Mouse (Mus musculus) hindbrain, embryonic 13.5 days (tissue): Measurements from ENCODE around the gene Tom1. TPM values are rescaled to one million over a fixed set of nuclear protein-coding genes. Genes with fewer than 3 reads are reported as not detected.
A peak's percentile ranks its signal among the peaks of the same experiment; 100 is the strongest.

Experiments
- ATAC-seq: fragments of 200-750 bp; cut with Nextera tagmentation; 2 replicates; pipeline ENCODE4 v1.8.0; 2017; ENCODE audit warnings: moderate TSS enrichment; ENCODE audit not compliant: low FRiP score
- H3K27ac ChIP-seq: fragments of 300-500 bp; sonication (generic); 2 replicates; pipeline ENCODE4 v1.5.1; 2015; ENCODE audit warnings: inconsistent platforms, mild to moderate bottlenecking, moderate library complexity
- H3K27me3 ChIP-seq: fragments of 300-500 bp; sonication (generic); 2 replicates; pipeline ENCODE4 v1.6.1; 2015; ENCODE audit warnings: mild to moderate bottlenecking, inconsistent platforms
- H3K36me3 ChIP-seq: fragments of 300-500 bp; sonication (generic); 2 replicates; pipeline ENCODE4 v1.6.1; 2015; ENCODE audit warnings: mild to moderate bottlenecking, inconsistent platforms
- H3K4me1 ChIP-seq: fragments of 300-500 bp; sonication (generic); replicated peaks from 2 replicates; pipeline ENCODE4 v1.6.1; 2015; ENCODE audit warnings: inconsistent platforms
- H3K4me2 ChIP-seq: fragments of 300-500 bp; sonication (generic); 2 replicates; pipeline ENCODE4 v1.6.1; 2015; ENCODE audit warnings: inconsistent platforms, mild to moderate bottlenecking, moderate library complexity
- H3K4me3 ChIP-seq: fragments of 300-500 bp; sonication (generic); 2 replicates; pipeline ENCODE4 v1.5.1; 2015; ENCODE audit warnings: mild to moderate bottlenecking, inconsistent platforms
- H3K9ac ChIP-seq: fragments of 300-500 bp; sonication (generic); 2 replicates; pipeline ENCODE4 v1.6.1; 2015; ENCODE audit warnings: mild to moderate bottlenecking, inconsistent platforms
- H3K9me3 ChIP-seq: fragments of 300-500 bp; sonication (generic); 2 replicates; pipeline ENCODE4 v1.6.1; 2016; ENCODE audit warnings: inconsistent platforms
- WGBS: fragments of 180-500 bp; shearing (Covaris S2); methylation state at CpG from one replicate; pipeline ENCODE4 v1.1.7; 2015; 5-methylcytosine and 5-hydroxymethylcytosine counted together
- polyA plus RNA-seq: library from polyadenylated mRNA; unstranded; fragments of >200 nt; fragmentation: Nextera tagmentation; extraction: Ambion mirVana; gene quantifications from 2 replicates; pipeline ENCODE4 v1.2.1, GENCODE M21; 2015

Gene Tom1
- 27.3 and 30.1 TPM in 2 replicates for polyA plus RNA-seq

GRCm38 (mm10) chr8:75033511-75034243, at the start of gene Tom1:
Gene Tom1 (plus strand): TSS chr8:75033705.
- peaks cover 20% of the 10 kb centered on the region for H3K36me3 ChIP-seq
- H3K9ac ChIP-seq = peak within 1 kb of the TSS; percentile 74
- H3K4me1 ChIP-seq = peaks cover 16% of the 10 kb centered on the region
- no peaks in the 10 kb centered on the region for H3K9me3 ChIP-seq
- under 1% methylated on average over 57 of the region's 62 CpGs for WGBS
- H3K4me2 ChIP-seq = peak within 1 kb of the TSS; percentile 82
- H3K4me3 ChIP-seq = peak within 1 kb of the TSS; percentile 59
- peak within 1 kb of the TSS; percentile 90 for H3K27ac ChIP-seq
- H3K27me3 ChIP-seq = no peaks in the 10 kb centered on the region
- ATAC-seq = peak; percentile 100

GRCm38 (mm10) chr8:74987436-74987835, 46.1 kb upstream of the Tom1 start:
- no peak overlapping the region for H3K4me3 ChIP-seq
- 76% methylated on average over 5 of the region's 5 CpGs for WGBS
- no peak overlapping the region for H3K27ac ChIP-seq
- no peaks in the 10 kb centered on the region for H3K4me1 ChIP-seq
- H3K36me3 ChIP-seq = no peaks in the 10 kb centered on the region
- H3K4me2 ChIP-seq = no peak overlapping the region
- H3K9me3 ChIP-seq = no peaks in the 10 kb centered on the region
- 0 out of 2 replicates have a peak, but pooled peaks cover 5% of the 10 kb centered on the region for H3K27me3 ChIP-seq
- H3K9ac ChIP-seq = no peak overlapping the region
- no peak for ATAC-seq

- Histone ChIP-seq H3K4me1 (peaks cover 10% of the 10 kb centered on the region), H3K4me3 (no peak overlapping the region), H3K27ac (no peak overlapping the region), H3K9ac (no peak overlapping the region), H3K27me3 (0 out of 2 replicates have a peak, but pooled peaks cover 5% of the 10 kb centered on the region), H3K36me3 (no peaks in the 10 kb centered on the region), H3K4me2 (no peak overlapping the region), H3K9me3 (no peaks in the 10 kb centered on the region)
- no peak for ATAC-seq
- WGBS = 23% methylated on average over 15 of the region's 15 CpGs
These were observed 43.5 kb upstream of the Tom1 start for GRCm38 (mm10) chr8:74990021-74990420.

- peak within 1 kb of the TSS; percentile 66 for H3K4me2 ChIP-seq
- 13% methylated on average over 8 of the region's 8 CpGs for WGBS
- H3K36me3 ChIP-seq = no peaks in the 10 kb centered on the region
- H3K27ac ChIP-seq = peak within 1 kb of the TSS; percentile 97
- peaks cover 12% of the 10 kb centered on the region for H3K4me1 ChIP-seq
- peak; percentile 22 for ATAC-seq
- peak within 1 kb of the TSS; percentile 96 for H3K9ac ChIP-seq
- H3K9me3 ChIP-seq = no peaks in the 10 kb centered on the region
- H3K4me3 ChIP-seq = peak within 1 kb of the TSS; percentile 86
- H3K27me3 ChIP-seq = 0 out of 2 replicates have a peak, but pooled peaks cover 5% of the 10 kb centered on the region
These were observed 40.4 kb upstream of the Tom1 start, which contains the start of gene Hmgxb4 for GRCm38 (mm10) chr8:74993081-74993474. Gene Hmgxb4 (plus strand): TSS chr8:74993356.

GRCm38 (mm10) chr8:74993475-74994451, 39.7 kb upstream of the Tom1 start:
- WGBS = under 1% methylated on average over 86 of the region's 111 CpGs
- peaks cover 3% of the 10 kb centered on the region for H3K36me3 ChIP-seq
- H3K4me2 ChIP-seq = peak overlapping the region; percentile 66
- no peaks in the 10 kb centered on the region for H3K9me3 ChIP-seq
- peaks cover 12% of the 10 kb centered on the region for H3K4me1 ChIP-seq
- H3K27me3 ChIP-seq = 0 out of 2 replicates have a peak, but pooled peaks cover 5% of the 10 kb centered on the region
- peak overlapping the region; percentile 86 for H3K4me3 ChIP-seq
- peak overlapping the region; percentile 97 for H3K27ac ChIP-seq
- ATAC-seq = peak; percentile 97
- peak overlapping the region; percentile 96 for H3K9ac ChIP-seq

GRCm38 (mm10) chr8:74994540-74994939, 39.0 kb upstream of the Tom1 start:
- peak overlapping the region; percentile 66 for H3K4me2 ChIP-seq
- H3K27me3 ChIP-seq = 0 out of 2 replicates have a peak, but pooled peaks cover 5% of the 10 kb centered on the region
- H3K9me3 ChIP-seq = no peaks in the 10 kb centered on the region
- H3K36me3 ChIP-seq = peaks cover 11% of the 10 kb centered on the region
- H3K27ac ChIP-seq = peak overlapping the region; percentile 97; the same call in 1 of the 2 replicates
- 6% methylated on average over 7 of the region's 7 CpGs for WGBS
- peak overlapping the region; percentile 96 for H3K9ac ChIP-seq
- no peak for ATAC-seq
- H3K4me1 ChIP-seq = peaks cover 12% of the 10 kb centered on the region
- H3K4me3 ChIP-seq = peak overlapping the region; percentile 86

GRCm38 (mm10) chr8:75000431-75000830, 33.1 kb upstream of the Tom1 start:
- no peak for ATAC-seq

GRCm38 (mm10) chr8:75008826-75009225, 24.7 kb upstream of the Tom1 start:
- whole genome bisulfite sequencing = 97% methylated on average over 2 of the region's 2 CpGs
- Histone ChIP-seq H3K4me2 (no peak overlapping the region), H3K4me3 (no peak overlapping the region), H3K9me3 (no peaks in the 10 kb centered on the region), H3K36me3 (peaks cover 51% of the 10 kb centered on the region), H3K27ac (no peak overlapping the region), H3K4me1 (0 out of 2 replicates have a peak, but pooled peaks cover 4% of the 10 kb centered on the region), H3K9ac (no peak overlapping the region), H3K27me3 (no peaks in the 10 kb centered on the region)
- ATAC-seq = no peak

More at GRCm38 (mm10) chr8:75000431-75000830, 33.1 kb upstream of the Tom1 start:
- H3K27me3 ChIP-seq = no peaks in the 10 kb centered on the region
- H3K4me2 ChIP-seq = no peak overlapping the region
- 97% methylated on average over 3 of the region's 3 CpGs for WGBS
- H3K4me1 ChIP-seq = 0 out of 2 replicates have a peak, but pooled peaks cover 2% of the 10 kb centered on the region
- no peak overlapping the region for H3K4me3 ChIP-seq
- H3K27ac ChIP-seq = no peak overlapping the region
- no peak overlapping the region for H3K9ac ChIP-seq
- H3K36me3 ChIP-seq = peaks cover 59% of the 10 kb centered on the region
- H3K9me3 ChIP-seq = no peaks in the 10 kb centered on the region

GRCm38 (mm10) chr8:75013557-75013956, 19.9 kb upstream of the Tom1 start:
- peaks cover 24% of the 10 kb centered on the region for H3K36me3 ChIP-seq
- H3K27ac ChIP-seq = no peak overlapping the region
- no peak overlapping the region for H3K4me3 ChIP-seq
- no peak for ATAC-seq
- H3K4me1 ChIP-seq = 0 out of 2 replicates have a peak, but pooled peaks cover 4% of the 10 kb centered on the region
- H3K9ac ChIP-seq = no peak overlapping the region
- H3K9me3 ChIP-seq = no peaks in the 10 kb centered on the region
- WGBS = 50% methylated on average over 2 of the region's 2 CpGs
- H3K27me3 ChIP-seq = no peaks in the 10 kb centered on the region
- no peak overlapping the region for H3K4me2 ChIP-seq

- Histone ChIP-seq H3K4me2 (no peak overlapping the region), H3K27ac (no peak overlapping the region), H3K27me3 (no peaks in the 10 kb centered on the region), H3K36me3 (peaks cover 20% of the 10 kb centered on the region), H3K9ac (no peak overlapping the region), H3K4me3 (no peak overlapping the region), H3K4me1 (0 out of 2 replicates have a peak, but pooled peaks cover 4% of the 10 kb centered on the region), H3K9me3 (no peaks in the 10 kb centered on the region)
- no peak for ATAC-seq
- WGBS = 77% methylated on average over 3 of the region's 3 CpGs
These were observed 19.5 kb upstream of the Tom1 start for GRCm38 (mm10) chr8:75013964-75014363.

- Histone ChIP-seq H3K4me1 (0 out of 2 replicates have a peak, but pooled peaks cover 4% of the 10 kb centered on the region), H3K4me3 (no peak overlapping the region), H3K4me2 (no peak overlapping the region), H3K9me3 (no peaks in the 10 kb centered on the region), H3K27ac (no peak overlapping the region), H3K27me3 (no peaks in the 10 kb centered on the region), H3K9ac (no peak overlapping the region), H3K36me3 (peaks cover 14% of the 10 kb centered on the region; the same call in 1 of the 2 replicates)
- no peak for ATAC-seq
- WGBS = 65% methylated on average over 2 of the region's 2 CpGs
These were observed 17.5 kb upstream of the Tom1 start for GRCm38 (mm10) chr8:75015981-75016380.

- Histone ChIP-seq H3K27ac (no peak overlapping the region), H3K4me1 (0 out of 2 replicates have a peak, but pooled peaks cover 4% of the 10 kb centered on the region), H3K9me3 (no peaks in the 10 kb centered on the region), H3K4me2 (no peak overlapping the region), H3K27me3 (no peaks in the 10 kb centered on the region), H3K36me3 (peaks cover 17% of the 10 kb centered on the region), H3K9ac (no peak overlapping the region), H3K4me3 (no peak overlapping the region)
- 94% methylated on average over 1 of the region's 1 CpGs for WGBS
- no peak for ATAC-seq
These were observed 17.1 kb upstream of the Tom1 start for GRCm38 (mm10) chr8:75016422-75016821.
